Mouse (Mus musculus) lung, adult 2 months (tissue): Measurements from ENCODE around the gene Vps33b.

Experiments used
- CTCF ChIP-seq: fragments of 200-500 bp; IDR thresholded peaks from 2 replicates; pipeline ENCODE4 v1.5.1; 2011; ENCODE audit warnings: mild to moderate bottlenecking, low read length, control low read depth; ENCODE audit not compliant: insufficient read depth
- POLR2A ChIP-seq: fragments of 200-500 bp; IDR thresholded peaks from 2 replicates; pipeline ENCODE4 v1.6.1; 2011; ENCODE audit warnings: low read depth, mild to moderate bottlenecking, control low read depth, low read length, borderline replicate concordance; ENCODE audit errors: extremely low read depth

DNA sequence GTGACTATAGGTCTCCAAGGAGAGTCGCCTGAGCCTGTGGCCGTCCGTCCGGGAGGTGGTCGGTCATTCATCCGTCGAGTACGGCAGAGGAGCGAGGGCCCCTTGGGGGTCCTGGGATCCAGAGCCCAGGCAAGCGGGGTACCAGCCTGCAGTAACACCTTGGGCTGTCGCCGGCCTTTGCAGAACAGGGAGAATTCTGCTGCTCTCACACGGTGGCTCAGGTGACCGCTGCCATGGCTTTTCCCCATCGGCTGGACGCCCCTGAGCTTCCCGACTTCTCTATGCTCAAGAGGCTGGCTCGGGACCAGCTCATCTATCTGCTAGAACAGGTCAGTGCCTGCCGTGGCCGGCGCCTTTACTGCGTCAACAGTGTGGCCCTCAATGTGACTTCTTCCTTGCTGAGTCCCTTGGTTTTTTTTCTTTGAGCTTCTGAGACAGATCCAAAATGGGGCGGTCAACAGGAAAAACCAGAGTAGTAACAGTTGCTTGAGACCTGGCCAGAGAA is 354 bp downstream of the Vps33b start:
- TF ChIP-seq POLR2A = no peak
- TF ChIP-seq CTCF = no peak
